ENCODE assay signal across 12 mouse cellular contexts in genomic region chr6:46972640-46973039, GRCm38 (mm10).
DNase-seq lines count a peak whose midpoint lies in the region; ATAC-seq and TF ChIP-seq lines count a peak whose summit lies in the region.
"Had no signal": no experiment of that assay in that cellular context is flagged by ENCODE, and none has a peak within 500 bp of the region (broad histone marks: within the 10 kb centered on the region; RNA-seq: fewer than 3 reads in every experiment).

No protein-coding gene starts in this region.

- no peak overlapping the region for H3K27ac ChIP-seq in liver, adult 2 months (replicated peaks; ENCODE audit: insufficient read depth, low read depth, low read length)
- no peak overlapping the region for H3K27ac ChIP-seq in liver, embryonic 12.5 days
- H3K27ac ChIP-seq in cerebellum, adult 2 months (ENCODE audit: insufficient read depth, low read length): no peak overlapping the region
- H3K27ac ChIP-seq: hindbrain, embryonic 10.5 days; liver, embryonic 15.5 days; midbrain, embryonic 15.5 days had no signal

- ATAC-seq in liver, embryonic 12.5 days: no peak
- ATAC-seq: midbrain, embryonic 15.5 days had no signal

- TF ChIP-seq POLR2A in liver, adult 2 months (IDR thresholded peaks at IDR 0.05; ENCODE audit: extremely low read depth, insufficient read depth, low read length): no peak
- TF ChIP-seq POLR2A in cerebellum, adult 2 months (IDR thresholded peaks at IDR 0.05; ENCODE audit: borderline replicate concordance, insufficient read depth, low read length): no peak

- peak; percentile 3 for DNase-seq in liver, adult 2 months (ENCODE audit: extremely low read depth, low read depth, low spot score)
- DNase-seq in cerebellum, adult 2 months: peak; percentile 38 to 76
- peak; percentile 34 to 36 for DNase-seq in heart, postnatal 10 days
- peak; percentile 12 for DNase-seq in lung, postnatal 25 days (ENCODE audit: low spot score)
- DNase-seq in gastrocnemius, postnatal 4 days (ENCODE audit: low spot score in 2 of 2): no peak
- no peak for DNase-seq in right cerebral cortex, postnatal 4 days
- DNase-seq: gastrocnemius, postnatal 10 days; kidney, adult 18-20 months had no signal

- H3K4me2 ChIP-seq in liver, embryonic 12.5 days: no peak overlapping the region
- H3K4me2 ChIP-seq: liver, embryonic 15.5 days; midbrain, embryonic 15.5 days had no signal

- no peaks in the 10 kb centered on the region for H3K9me3 ChIP-seq in liver, embryonic 12.5 days (replicated peaks)
- H3K9me3 ChIP-seq: hindbrain, embryonic 10.5 days; liver, embryonic 15.5 days; midbrain, embryonic 15.5 days had no signal

- TF ChIP-seq CTCF in liver, adult 2 months (IDR thresholded peaks at IDR 0.05; ENCODE audit: low read depth, low read length): no peak
- TF ChIP-seq CTCF in cerebellum, adult 2 months (IDR thresholded peaks at IDR 0.05; ENCODE audit: borderline replicate concordance, insufficient read depth, low read depth, low read length): no peak

- no peaks in the 10 kb centered on the region for H3K4me1 ChIP-seq in liver, adult 2 months (ENCODE audit: control insufficient read depth, insufficient read depth, low read length)
- no peaks in the 10 kb centered on the region for H3K4me1 ChIP-seq in liver, embryonic 12.5 days
- no peaks in the 10 kb centered on the region for H3K4me1 ChIP-seq in cerebellum, adult 2 months (ENCODE audit: control insufficient read depth, insufficient read depth, low read length)
- H3K4me1 ChIP-seq: hindbrain, embryonic 10.5 days; liver, embryonic 15.5 days; midbrain, embryonic 15.5 days had no signal

- 62% methylated on average over 2 of the region's 2 CpGs for WGBS in liver, adult 2 months
- WGBS in liver, embryonic 12.5 days (ENCODE audit: insufficient replicate concordance): 49% methylated on average over 2 of the region's 2 CpGs
- 5% methylated on average over 2 of the region's 2 CpGs for WGBS in cerebellum, adult 2 months

- intact Hi-C loops in heart, postnatal 10 days (cut with DNase I): no loop called here

- H3K79me2 ChIP-seq in liver, adult 2 months (ENCODE audit: control insufficient read depth, insufficient read depth, low read length): no peaks in the 10 kb centered on the region

- no peaks in the 10 kb centered on the region for H3K27me3 ChIP-seq in liver, adult 2 months (ENCODE audit: control insufficient read depth, insufficient read depth, low read length)
- H3K27me3 ChIP-seq in liver, embryonic 12.5 days (replicated peaks): no peaks in the 10 kb centered on the region
- H3K27me3 ChIP-seq in cerebellum, adult 2 months (ENCODE audit: control insufficient read depth, insufficient read depth, low read length): no peaks in the 10 kb centered on the region
- H3K27me3 ChIP-seq: liver, embryonic 15.5 days; midbrain, embryonic 15.5 days had no signal

- H3K4me3 ChIP-seq in liver, adult 2 months (ENCODE audit: insufficient read depth, low read depth, low read length): no peak overlapping the region
- H3K4me3 ChIP-seq in liver, embryonic 12.5 days: no peak overlapping the region
- no peak overlapping the region for H3K4me3 ChIP-seq in cerebellum, adult 2 months (replicated peaks; ENCODE audit: insufficient read depth, low read depth, low read length)
- H3K4me3 ChIP-seq: hindbrain, embryonic 10.5 days; liver, embryonic 15.5 days; midbrain, embryonic 15.5 days had no signal

- no peak overlapping the region for H3K9ac ChIP-seq in liver, adult 2 months (ENCODE audit: low read depth, low read length)
- no peak overlapping the region for H3K9ac ChIP-seq in liver, embryonic 12.5 days
- H3K9ac ChIP-seq: liver, embryonic 15.5 days; midbrain, embryonic 15.5 days had no signal

- no peaks in the 10 kb centered on the region for H3K36me3 ChIP-seq in liver, adult 2 months (ENCODE audit: control insufficient read depth, insufficient read depth, low read length)
- no peaks in the 10 kb centered on the region for H3K36me3 ChIP-seq in liver, embryonic 12.5 days
- H3K36me3 ChIP-seq: hindbrain, embryonic 10.5 days; liver, embryonic 15.5 days; midbrain, embryonic 15.5 days had no signal

Comparison
In these comparisons a context has a peak if more than half of its experiments do, and no peak if none do; other contexts are left out.
1. DNase-seq: peak in liver, adult 2 months (single experiment), cerebellum, adult 2 months (2 of 2), heart, postnatal 10 days (2 of 2) and lung, postnatal 25 days (single experiment); none in gastrocnemius, postnatal 4 days (0 of 2) and right cerebral cortex, postnatal 4 days (single experiment).